Mouse (Mus musculus) hindbrain, embryonic 12.5 days (tissue): ENCODE data around the gene Cdh11. TPM values are rescaled to one million over a fixed set of nuclear protein-coding genes. Genes with fewer than 3 reads are reported as not detected.
A peak's percentile ranks its signal among the peaks of the same experiment; 100 is the strongest.
"Not testable (repeated sequence)": the region's sequence is repeated elsewhere in the genome, so short reads cannot be mapped to it uniquely, and the experiment has no call there.

Source experiments
- ATAC-seq: fragments of 200-750 bp; cut with Nextera tagmentation; 2 replicates; pipeline ENCODE4 v1.8.0; 2017; ENCODE audit warnings: moderate TSS enrichment; ENCODE audit not compliant: low FRiP score
- H3K27ac ChIP-seq: fragments of 300-500 bp; sonication (generic); 2 replicates; pipeline ENCODE4 v1.5.1; 2016; ENCODE audit warnings: mild to moderate bottlenecking
- H3K27me3 ChIP-seq: fragments of 300-500 bp; sonication (generic); 2 replicates; pipeline ENCODE4 v1.6.1; 2016; ENCODE audit warnings: mild to moderate bottlenecking
- H3K36me3 ChIP-seq: fragments of 300-500 bp; sonication (generic); 2 replicates; pipeline ENCODE4 v1.6.1; 2016; ENCODE audit warnings: mild to moderate bottlenecking
- H3K4me1 ChIP-seq: fragments of 300-500 bp; sonication (generic); 2 replicates; pipeline ENCODE4 v1.6.1; 2016
- H3K4me2 ChIP-seq: fragments of 300-500 bp; sonication (generic); replicated peaks from 2 replicates; pipeline ENCODE4 v1.6.1; 2016; ENCODE audit warnings: mild to moderate bottlenecking
- H3K4me3 ChIP-seq: fragments of 300-500 bp; sonication (generic); 2 replicates; pipeline ENCODE4 v1.5.1; 2016; ENCODE audit warnings: mild to moderate bottlenecking
- H3K9ac ChIP-seq: fragments of 300-500 bp; sonication (generic); 2 replicates; pipeline ENCODE4 v1.6.1; 2016; ENCODE audit warnings: mild to moderate bottlenecking, moderate library complexity
- H3K9me3 ChIP-seq: fragments of 300-500 bp; sonication (generic); replicated peaks from 2 replicates; pipeline ENCODE4 v1.6.1; 2016; ENCODE audit warnings: mild to moderate bottlenecking
- WGBS: fragments of 180-500 bp; shearing (Covaris S2); methylation state at CpG from one replicate; pipeline ENCODE4 v1.1.7; 2016; 5-methylcytosine and 5-hydroxymethylcytosine counted together
- polyA plus RNA-seq: library from polyadenylated mRNA; unstranded; fragments of >200 nt; fragmentation: Nextera tagmentation; extraction: Ambion mirVana; gene quantifications from 2 replicates; pipeline ENCODE4 v1.2.1, GENCODE M21; 2016

Gene Cdh11
- polyA plus RNA-seq, 1 experiment from 2014 or later = 100 TPM

GRCm38 (mm10) chr8:102700245-102700644, 85.2 kb downstream of the Cdh11 start:
- Histone ChIP-seq H3K27ac (no peak overlapping the region), H3K4me2 (no peak overlapping the region), H3K4me1 (peaks cover 4% of the 10 kb centered on the region), H3K27me3 (no peaks in the 10 kb centered on the region; the same call in 1 of the 2 replicates), H3K36me3 (no peaks in the 10 kb centered on the region), H3K9me3 (no peaks in the 10 kb centered on the region), H3K4me3 (no peak overlapping the region), H3K9ac (no peak overlapping the region)
- ATAC-seq = no peak
- WGBS = 57% methylated on average over 1 of the region's 1 CpGs

GRCm38 (mm10) chr8:102698232-102698837, 87.1 kb downstream of the Cdh11 start:
- Histone ChIP-seq H3K4me2 (no peak overlapping the region), H3K27ac (no peak overlapping the region), H3K9ac (no peak overlapping the region), H3K27me3 (no peaks in the 10 kb centered on the region; the same call in 1 of the 2 replicates), H3K4me1 (peaks cover 4% of the 10 kb centered on the region), H3K4me3 (no peak overlapping the region), H3K36me3 (no peaks in the 10 kb centered on the region), H3K9me3 (no peaks in the 10 kb centered on the region)
- 31% methylated on average over 11 of the region's 11 CpGs for WGBS
- ATAC-seq = peak; percentile 89

DNA sequence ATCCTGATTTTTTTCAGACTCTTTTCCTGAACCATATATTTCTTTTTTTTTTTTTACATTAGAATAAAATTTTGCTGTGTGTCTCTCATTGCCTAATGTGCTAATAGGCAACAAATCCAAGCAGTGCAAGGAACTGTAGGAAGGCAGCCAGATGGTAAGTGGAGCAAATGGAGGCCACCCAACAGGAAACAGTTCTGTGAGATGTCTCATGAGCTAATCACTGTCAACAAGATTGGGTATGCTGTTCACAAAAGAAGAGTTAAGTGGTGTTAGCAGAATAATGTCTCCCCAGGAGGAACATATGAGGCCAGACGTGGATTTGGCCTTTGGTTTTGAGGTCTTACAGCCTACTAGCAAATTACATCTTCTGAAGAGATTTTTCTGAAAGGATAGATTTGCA, 92.0 kb downstream of the Cdh11 start:
- WGBS = 62% methylated on average over 1 of the region's 1 CpGs

DNA sequence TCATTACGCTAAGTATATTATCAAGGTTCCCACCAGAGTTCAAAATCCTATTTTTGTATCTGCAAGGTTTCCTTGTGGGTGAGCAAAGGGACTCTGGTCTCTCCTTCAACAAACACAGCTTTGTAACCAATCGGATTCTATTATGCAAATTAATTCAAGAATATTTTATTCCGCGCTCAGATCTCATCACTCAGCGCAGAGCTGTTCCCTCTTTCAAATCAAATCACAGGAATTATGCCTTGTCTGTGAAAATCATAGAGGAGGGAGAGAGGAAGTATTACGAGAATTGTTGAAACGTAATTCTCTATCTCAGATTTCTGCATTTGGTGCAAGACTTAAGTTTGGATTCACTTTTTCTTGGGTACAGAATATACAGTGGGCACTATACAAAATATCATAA, 100.0 kb downstream of the Cdh11 start:
- not testable (repeated sequence) for H3K4me1 ChIP-seq, H3K36me3 ChIP-seq, H3K9ac ChIP-seq, ATAC-seq, H3K4me3 ChIP-seq, H3K9me3 ChIP-seq, H3K27ac ChIP-seq, H3K27me3 ChIP-seq
- WGBS = 60% methylated on average over 7 of the region's 7 CpGs
- H3K4me2 ChIP-seq = 0 out of 2 replicates have a peak overlapping the region, but pooled peaks have one; percentile 8

More for the DNA sequence above, 92.0 kb downstream of the Cdh11 start:
- no peak overlapping the region for H3K27ac ChIP-seq
- no peaks in the 10 kb centered on the region for H3K27me3 ChIP-seq
- H3K9ac ChIP-seq = no peak overlapping the region
- H3K9me3 ChIP-seq = no peaks in the 10 kb centered on the region
- H3K36me3 ChIP-seq = no peaks in the 10 kb centered on the region
- H3K4me1 ChIP-seq = peaks cover 2% of the 10 kb centered on the region
- no peak for ATAC-seq
- H3K4me3 ChIP-seq = no peak overlapping the region
- no peak overlapping the region for H3K4me2 ChIP-seq

DNA sequence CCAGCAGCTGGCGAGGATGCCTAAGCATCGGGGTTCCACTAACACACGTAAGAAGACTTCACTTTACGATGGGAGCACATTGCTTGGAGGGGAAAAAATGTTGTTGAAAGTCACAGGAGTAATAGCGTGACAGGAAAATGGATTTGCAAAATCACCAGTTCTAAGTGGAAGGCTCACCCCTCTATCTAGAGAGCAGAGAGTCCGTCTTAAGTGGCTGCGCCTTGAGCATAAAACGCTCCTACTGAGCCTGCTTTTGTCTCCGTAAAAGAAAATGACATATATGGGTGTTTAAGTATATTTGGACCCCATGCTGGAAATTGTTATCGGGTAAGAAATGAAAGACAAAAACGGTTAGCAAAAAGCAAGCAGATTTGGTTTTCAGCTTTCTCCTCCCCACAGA, 100.4 kb downstream of the Cdh11 start:
- H3K4me2 ChIP-seq = 0 out of 2 replicates have a peak overlapping the region, but pooled peaks have one; percentile 8
- 77% methylated on average over 11 of the region's 11 CpGs for WGBS
- H3K4me1 ChIP-seq = no peaks in the 10 kb centered on the region
- H3K36me3 ChIP-seq = no peaks in the 10 kb centered on the region
- no peaks in the 10 kb centered on the region for H3K27me3 ChIP-seq
- no peaks in the 10 kb centered on the region for H3K9me3 ChIP-seq
- H3K27ac ChIP-seq = no peak overlapping the region
- no peak overlapping the region for H3K4me3 ChIP-seq
- no peak overlapping the region for H3K9ac ChIP-seq
- no peak for ATAC-seq

DNA sequence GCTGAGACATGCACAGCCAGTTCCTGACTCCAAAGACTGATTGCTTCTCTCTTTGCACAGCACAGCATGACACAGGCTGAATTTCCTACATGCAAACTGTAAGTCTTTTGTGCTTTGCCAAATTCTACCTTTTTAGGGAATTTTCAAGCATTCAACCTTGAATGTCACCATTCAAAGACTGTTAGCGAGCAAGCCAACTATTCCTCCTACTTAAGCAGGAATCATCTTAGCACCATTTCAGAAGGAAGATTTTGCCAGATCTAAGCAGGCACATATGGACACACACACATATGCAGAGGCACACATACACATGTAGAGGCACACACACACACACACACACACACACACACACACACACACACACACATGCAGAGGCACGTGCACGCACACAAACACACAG, 108.3 kb downstream of the Cdh11 start:
- ATAC-seq = no peak
- no peaks in the 10 kb centered on the region for H3K27me3 ChIP-seq
- no peak overlapping the region for H3K4me3 ChIP-seq
- H3K4me2 ChIP-seq = no peak overlapping the region
- 82% methylated on average over 3 of the region's 3 CpGs for WGBS
- no peaks in the 10 kb centered on the region for H3K4me1 ChIP-seq
- H3K9ac ChIP-seq = no peak overlapping the region
- no peaks in the 10 kb centered on the region for H3K9me3 ChIP-seq
- H3K36me3 ChIP-seq = peaks cover 14% of the 10 kb centered on the region; the same call in 1 of the 2 replicates
- no peak overlapping the region for H3K27ac ChIP-seq

DNA sequence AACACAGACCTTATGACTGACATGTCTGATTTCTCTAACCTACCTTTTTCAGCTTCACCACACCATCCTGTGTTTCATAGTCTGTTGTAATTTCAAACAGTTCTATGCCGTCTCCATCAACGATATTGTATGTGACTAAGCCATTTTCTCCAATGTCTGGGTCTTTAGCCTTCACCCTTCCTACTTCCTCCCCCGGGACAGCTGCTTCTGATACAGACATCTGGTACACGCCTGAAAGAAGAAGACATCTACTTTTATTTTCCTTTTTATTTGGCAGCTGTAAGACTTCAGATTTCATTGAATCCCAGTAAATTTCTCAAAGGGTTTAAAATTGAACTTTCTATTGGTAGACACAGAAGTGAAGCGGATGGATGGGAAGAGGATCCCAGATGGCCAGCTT, 120.9 kb downstream of the Cdh11 start:
- H3K9me3 ChIP-seq, H3K4me1 ChIP-seq, H3K4me2 ChIP-seq, H3K4me3 ChIP-seq, H3K9ac ChIP-seq, H3K36me3 ChIP-seq, H3K27me3 ChIP-seq, ATAC-seq, H3K27ac ChIP-seq: not testable (repeated sequence)
- 85% methylated on average over 5 of the region's 5 CpGs for WGBS

- no peak for ATAC-seq
- Histone ChIP-seq H3K27me3 (no peaks in the 10 kb centered on the region), H3K36me3 (peaks cover 13% of the 10 kb centered on the region), H3K9ac (no peak overlapping the region), H3K27ac (no peak overlapping the region), H3K9me3 (no peaks in the 10 kb centered on the region), H3K4me3 (no peak overlapping the region), H3K4me1 (no peaks in the 10 kb centered on the region), H3K4me2 (no peak overlapping the region)
- WGBS = 93% methylated on average over 2 of the region's 2 CpGs
These were observed 128.9 kb downstream of the Cdh11 start for GRCm38 (mm10) chr8:102656529-102656928.

GRCm38 (mm10) chr8:102651964-102652363, 133.5 kb downstream of the Cdh11 start:
- no peak for ATAC-seq
- Histone ChIP-seq H3K27ac (no peak overlapping the region), H3K9me3 (no peaks in the 10 kb centered on the region), H3K4me3 (no peak overlapping the region), H3K4me1 (no peaks in the 10 kb centered on the region), H3K9ac (no peak overlapping the region), H3K4me2 (no peak overlapping the region), H3K27me3 (no peaks in the 10 kb centered on the region), H3K36me3 (0 out of 2 replicates have a peak, but pooled peaks cover 10% of the 10 kb centered on the region)
- WGBS = 93% methylated on average over 4 of the region's 4 CpGs

DNA sequence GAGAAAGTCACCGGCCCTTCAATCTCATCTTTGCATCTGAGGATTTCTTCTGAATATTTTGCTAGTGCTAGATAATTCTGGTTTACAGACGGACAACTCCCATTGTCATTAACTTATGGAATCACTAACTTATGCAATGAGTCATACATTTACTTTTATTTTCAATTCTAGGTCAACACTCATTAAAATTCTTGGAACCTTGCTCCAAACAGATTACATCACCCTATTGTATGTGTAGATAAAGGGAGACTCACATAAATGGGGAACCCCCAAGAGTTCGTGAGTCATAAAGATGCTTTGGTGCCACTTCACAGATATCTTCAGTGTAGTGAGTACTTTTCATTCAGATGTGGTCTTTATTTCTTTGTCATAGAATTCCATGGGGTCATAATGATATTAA, 158.3 kb downstream of the Cdh11 start:
- H3K4me2 ChIP-seq = no peak overlapping the region
- no peaks in the 10 kb centered on the region for H3K27me3 ChIP-seq
- no peaks in the 10 kb centered on the region for H3K36me3 ChIP-seq
- ATAC-seq = no peak
- no peak overlapping the region for H3K9ac ChIP-seq
- H3K9me3 ChIP-seq = no peaks in the 10 kb centered on the region
- no peak overlapping the region for H3K4me3 ChIP-seq
- WGBS = 79% methylated on average over 3 of the region's 3 CpGs
- no peaks in the 10 kb centered on the region for H3K4me1 ChIP-seq
- no peak overlapping the region for H3K27ac ChIP-seq

DNA sequence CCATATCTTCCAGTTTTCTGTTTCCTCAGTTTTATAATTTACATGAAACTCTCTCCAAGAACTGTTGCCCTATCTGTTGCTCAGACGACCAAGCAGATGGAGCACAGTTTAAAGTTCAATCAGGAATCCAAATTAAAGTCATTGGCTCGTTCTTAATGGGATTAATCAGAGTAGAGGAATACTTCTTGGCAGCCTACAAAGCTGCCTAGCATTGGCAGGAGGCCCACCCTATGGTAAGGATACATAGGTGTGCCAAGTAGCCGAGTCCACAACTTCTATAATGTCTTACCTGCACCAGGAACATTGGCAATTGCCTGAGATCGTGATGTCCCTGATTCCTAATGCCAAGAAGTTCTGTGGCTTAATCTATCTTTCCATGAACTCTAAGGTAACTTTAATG, 173.3 kb downstream of the Cdh11 start:
- Histone ChIP-seq H3K9me3 (no peaks in the 10 kb centered on the region), H3K36me3 (no peaks in the 10 kb centered on the region), H3K27me3 (no peaks in the 10 kb centered on the region), H3K4me1 (no peaks in the 10 kb centered on the region), H3K4me3 (no peak overlapping the region), H3K27ac (no peak overlapping the region), H3K4me2 (no peak overlapping the region), H3K9ac (no peak overlapping the region)
- no peak for ATAC-seq
- WGBS = 85% methylated on average over 4 of the region's 4 CpGs

GRCm38 (mm10) chr8:102601327-102601726, 184.1 kb downstream of the Cdh11 start:
- Histone ChIP-seq H3K36me3 (no peaks in the 10 kb centered on the region), H3K9ac (no peak overlapping the region), H3K27me3 (no peaks in the 10 kb centered on the region), H3K27ac (no peak overlapping the region), H3K4me2 (no peak overlapping the region), H3K4me3 (no peak overlapping the region), H3K9me3 (no peaks in the 10 kb centered on the region), H3K4me1 (no peaks in the 10 kb centered on the region)
- 75% methylated on average over 4 of the region's 4 CpGs for WGBS
- no peak for ATAC-seq

- 26% methylated on average over 3 of the region's 3 CpGs for WGBS
- Histone ChIP-seq H3K9me3 (no peaks in the 10 kb centered on the region), H3K4me1 (no peaks in the 10 kb centered on the region), H3K27ac (no peak overlapping the region), H3K27me3 (no peaks in the 10 kb centered on the region), H3K36me3 (no peaks in the 10 kb centered on the region), H3K4me3 (no peak overlapping the region), H3K4me2 (no peak overlapping the region), H3K9ac (no peak overlapping the region)
- no peak for ATAC-seq
These were observed 188.9 kb downstream of the Cdh11 start for GRCm38 (mm10) chr8:102596523-102596922.
